In the genomic region with DNA sequence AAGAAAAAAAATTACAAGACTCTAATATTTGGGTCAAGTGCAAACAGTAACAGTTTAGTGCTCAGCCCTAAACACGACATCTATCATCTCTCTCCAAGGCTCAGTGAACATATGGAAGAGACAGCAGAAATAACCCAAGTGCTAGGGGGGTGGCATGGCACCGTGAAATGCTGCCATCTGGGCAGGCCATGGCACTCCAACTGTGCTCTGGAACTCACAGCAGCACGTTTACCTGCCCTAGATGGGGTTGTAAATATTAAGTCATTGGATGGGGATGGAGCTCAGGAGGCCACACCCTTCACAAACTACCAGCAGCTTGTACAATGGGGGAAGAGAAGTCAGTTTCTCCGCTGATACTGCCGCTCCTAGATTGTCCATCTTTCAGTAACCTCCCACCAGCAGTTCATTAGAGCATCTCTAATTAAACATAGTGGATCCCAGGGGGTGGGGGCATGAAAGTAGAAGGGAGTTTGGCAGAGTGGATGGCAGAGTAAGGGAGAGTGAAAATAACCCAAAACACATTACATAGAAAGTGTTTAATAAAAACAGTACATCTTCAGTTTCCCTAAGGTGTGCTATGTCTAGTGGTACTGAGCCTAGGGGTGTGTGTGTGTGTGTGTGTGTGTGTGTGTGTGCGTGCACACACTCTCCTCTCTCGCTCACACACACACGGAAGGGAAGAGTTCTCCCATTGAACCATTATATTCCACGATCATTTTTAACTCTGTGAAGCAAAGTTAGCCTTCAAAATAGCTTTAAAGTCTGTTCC, we compare ENCODE assay signal across 14 mouse cellular contexts. TPM values are rescaled to one million over a fixed set of nuclear protein-coding genes. Genes with fewer than 3 reads are reported as not detected.
DNase-seq lines count a peak whose midpoint lies in the region; ATAC-seq lines count a peak whose summit lies in the region.
"Had no signal": no experiment of that assay in that cellular context is flagged by ENCODE, and none has a peak within 500 bp of the region (broad histone marks: within the 10 kb centered on the region; RNA-seq: fewer than 3 reads in every experiment).

No protein-coding gene starts in this region.

- no peaks in the 10 kb centered on the region for H3K9me3 ChIP-seq in forebrain, embryonic 11.5 days (ENCODE audit: control insufficient read depth, low read length)
- no peaks in the 10 kb centered on the region for H3K9me3 ChIP-seq in forebrain, embryonic 12.5 days
- H3K9me3 ChIP-seq in hindbrain, embryonic 16.5 days (ENCODE audit: control insufficient read depth, low read length) = no peaks in the 10 kb centered on the region
- H3K9me3 ChIP-seq: limb, embryonic 13.5 days had no signal

- H3K4me2 ChIP-seq in forebrain, embryonic 11.5 days (ENCODE audit: low read depth, low read length, severe bottlenecking) = no peak overlapping the region
- H3K4me2 ChIP-seq in forebrain, embryonic 12.5 days = no peak overlapping the region
- no peak overlapping the region for H3K4me2 ChIP-seq in hindbrain, embryonic 16.5 days (ENCODE audit: low read length)
- H3K4me2 ChIP-seq: limb, embryonic 13.5 days had no signal

- H3K27ac ChIP-seq in forebrain, embryonic 11.5 days (ENCODE audit: low read depth, low read length) = no peak overlapping the region
- H3K27ac ChIP-seq in forebrain, embryonic 12.5 days = no peak overlapping the region
- no peak overlapping the region for H3K27ac ChIP-seq in hindbrain, embryonic 16.5 days (ENCODE audit: low read depth, low read length)
- H3K27ac ChIP-seq: heart, adult 2 months; limb, embryonic 13.5 days had no signal

- no peak overlapping the region for H3K9ac ChIP-seq in forebrain, embryonic 11.5 days (ENCODE audit: low read length)
- H3K9ac ChIP-seq in forebrain, embryonic 12.5 days = no peak overlapping the region
- H3K9ac ChIP-seq in hindbrain, embryonic 16.5 days (ENCODE audit: low read depth, low read length) = no peak overlapping the region
- H3K9ac ChIP-seq: limb, embryonic 13.5 days had no signal

- intact Hi-C loops in left cerebral cortex, postnatal 4 days (cut with DNase I) = no loop called here
- intact Hi-C loops in heart, postnatal 25 days (cut with DNase I) = no loop called here

- WGBS in forebrain, embryonic 11.5 days = 89% methylated on average over 9 of the region's 9 CpGs
- WGBS in forebrain, embryonic 12.5 days = 87% methylated on average over 9 of the region's 9 CpGs
- WGBS in hindbrain, embryonic 16.5 days = 74% methylated on average over 9 of the region's 9 CpGs

- no peaks in the 10 kb centered on the region for H3K36me3 ChIP-seq in forebrain, embryonic 11.5 days (ENCODE audit: control insufficient read depth, insufficient read depth, low read length)
- peaks cover 38% of the 10 kb centered on the region for H3K36me3 ChIP-seq in forebrain, embryonic 12.5 days (replicated peaks)
- 0 out of 2 replicates have a peak, but pooled peaks cover 6% of the 10 kb centered on the region for H3K36me3 ChIP-seq in hindbrain, embryonic 16.5 days (ENCODE audit: control insufficient read depth, insufficient read depth, low read length)

- no peaks in the 10 kb centered on the region for H3K27me3 ChIP-seq in forebrain, embryonic 11.5 days (ENCODE audit: control insufficient read depth, insufficient read depth, low read length)
- no peaks in the 10 kb centered on the region for H3K27me3 ChIP-seq in forebrain, embryonic 12.5 days
- no peaks in the 10 kb centered on the region for H3K27me3 ChIP-seq in hindbrain, embryonic 16.5 days (replicated peaks; ENCODE audit: control insufficient read depth, insufficient read depth, low read length)
- H3K27me3 ChIP-seq: limb, embryonic 13.5 days had no signal

- DNase-seq in forebrain, embryonic 11.5 days (ENCODE audit: low spot score) = no peak
- peak; percentile 46 for DNase-seq in left cerebral cortex, postnatal 4 days
- DNase-seq in left cerebral cortex, adult 11 months (ENCODE audit: low spot score) = no peak
- DNase-seq in cerebellum, adult 18-20 months = peak; percentile 81 to 83
- no peak for DNase-seq in kidney, postnatal 36 days
- DNase-seq in heart, postnatal 25 days (ENCODE audit: low spot score) = no peak
- DNase-seq: heart, adult 2 months; right cerebral cortex, postnatal 25 days had no signal

- no peak overlapping the region for H3K4me3 ChIP-seq in forebrain, embryonic 11.5 days (ENCODE audit: low read depth, low read length)
- no peak overlapping the region for H3K4me3 ChIP-seq in forebrain, embryonic 12.5 days (replicated peaks)
- no peak overlapping the region for H3K4me3 ChIP-seq in hindbrain, embryonic 16.5 days (ENCODE audit: low read length)
- H3K4me3 ChIP-seq: heart, adult 2 months; limb, embryonic 13.5 days had no signal

- H3K4me1 ChIP-seq in forebrain, embryonic 11.5 days (replicated peaks; ENCODE audit: control insufficient read depth, insufficient read depth, low read length) = no peaks in the 10 kb centered on the region
- no peaks in the 10 kb centered on the region for H3K4me1 ChIP-seq in forebrain, embryonic 12.5 days
- H3K4me1 ChIP-seq in hindbrain, embryonic 16.5 days (ENCODE audit: control insufficient read depth, insufficient read depth, low read depth, low read length) = no peaks in the 10 kb centered on the region
- H3K4me1 ChIP-seq: limb, embryonic 13.5 days had no signal

- 0 out of 2 replicates have a peak, but pooled peaks have one; percentile 14 for ATAC-seq in forebrain, embryonic 11.5 days (replicated peaks; ENCODE audit: low FRiP score)
- ATAC-seq in forebrain, embryonic 12.5 days (ENCODE audit: low FRiP score) = no peak
- ATAC-seq in hindbrain, embryonic 16.5 days = peak; percentile 85

RNA-seq across cellular contexts. Expression of a gene that starts 9.4 kb away (rescaled TPM):
- polyA plus RNA-seq in forebrain, embryonic 11.5 days (2014; fragmentation: Nextera tagmentation; extraction: Ambion mirVana) = 23.1 and 25.6 TPM in 2 replicates
- polyA plus RNA-seq in forebrain, embryonic 12.5 days (2016; fragmentation: Nextera tagmentation; extraction: Ambion mirVana) = 17.6 and 19.9 TPM in 2 replicates
- total RNA-seq in left cerebral cortex, postnatal 4 days (2021) = 1 to 10 TPM; 5.0 to 5.7 TPM
- 12.1 and 13.8 TPM in 2 replicates for polyA plus RNA-seq in hindbrain, embryonic 16.5 days (2015; fragmentation: Nextera tagmentation; extraction: Ambion mirVana)
- total RNA-seq in heart, postnatal 25 days (2021) = 10 to 100 TPM; 17.1 to 18.7 TPM

RNA-seq across cellular contexts. Expression of a gene that starts 20.0 kb away (rescaled TPM):
- 23.6 and 27.2 TPM in 2 replicates for polyA plus RNA-seq in forebrain, embryonic 11.5 days (2014; fragmentation: Nextera tagmentation; extraction: Ambion mirVana)
- polyA plus RNA-seq in forebrain, embryonic 12.5 days (2016; fragmentation: Nextera tagmentation; extraction: Ambion mirVana) = 23.7 and 27.4 TPM in 2 replicates
- 10 to 100 TPM; 67.2 to 71.3 TPM for total RNA-seq in left cerebral cortex, postnatal 4 days (2021)
- polyA plus RNA-seq in hindbrain, embryonic 16.5 days (2015; fragmentation: Nextera tagmentation; extraction: Ambion mirVana) = 18.5 and 21.3 TPM in 2 replicates
- 10 to 100 TPM; 53.9 to 55.5 TPM for total RNA-seq in heart, postnatal 25 days (2021)

RNA-seq across cellular contexts. Expression of a gene that starts 32.6 kb away (rescaled TPM):
- 0.13 TPM in 1 of 2 replicates, not detected in the other for polyA plus RNA-seq in forebrain, embryonic 11.5 days (2014; fragmentation: Nextera tagmentation; extraction: Ambion mirVana)
- 0.06 TPM in 1 of 2 replicates, not detected in the other for polyA plus RNA-seq in forebrain, embryonic 12.5 days (2016; fragmentation: Nextera tagmentation; extraction: Ambion mirVana)
- not detected for total RNA-seq in left cerebral cortex, postnatal 4 days (2021)
- not detected in 2 replicates for polyA plus RNA-seq in hindbrain, embryonic 16.5 days (2015; fragmentation: Nextera tagmentation; extraction: Ambion mirVana)
- not detected for total RNA-seq in heart, postnatal 25 days (2021)
- total RNA-seq: ES-E14; heart, adult 2 months; layer of hippocampus, adult 18-20 months had no signal
- polyA plus RNA-seq: limb, embryonic 13.5 days; stomach, embryonic 14.5 days had no signal

Comparison
In these comparisons a context has a peak if more than half of its experiments do, and no peak if none do; other contexts are left out.
1. DNase-seq: peak in left cerebral cortex, postnatal 4 days (single experiment) and cerebellum, adult 18-20 months (2 of 2); none in forebrain, embryonic 11.5 days (single experiment), left cerebral cortex, adult 11 months (single experiment), kidney, postnatal 36 days (0 of 2) and heart, postnatal 25 days (single experiment).